Mouse (Mus musculus) cerebellum, adult 11 months (tissue): ENCODE data around the gene Irf6.

Source experiments
- DNase-seq: peaks from one replicate; pipeline ENCODE4 v3.0.0; 2022

The Irf6 gene

GRCm38 (mm10) chr1:193157111-193157492, 4.2 kb downstream of the Irf6 start:
- no peak for DNase-seq

DNA sequence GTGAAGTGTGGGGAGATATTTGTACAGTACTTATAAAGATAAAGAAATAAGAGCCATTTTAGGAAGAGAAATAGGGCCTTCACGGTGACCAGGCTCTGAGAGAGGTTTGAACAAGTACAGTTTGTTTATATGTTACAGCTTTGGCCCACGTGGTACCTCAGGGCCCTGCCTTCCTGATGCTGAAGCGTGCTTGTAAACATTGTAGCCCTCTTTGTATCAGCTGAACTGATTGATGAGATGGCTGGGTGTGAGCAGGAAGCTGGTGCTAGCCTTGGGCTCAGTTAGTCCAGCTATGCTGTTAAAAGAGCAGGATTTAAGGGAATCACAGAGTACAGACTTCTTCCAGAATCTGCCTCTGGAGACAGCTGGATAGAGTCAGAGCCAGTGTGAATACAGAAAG, 6.3 kb downstream of the Irf6 start:
- no peak for DNase-seq

- no peak for DNase-seq
These were observed 6.7 kb downstream of the Irf6 start for GRCm38 (mm10) chr1:193159613-193160012.

GRCm38 (mm10) chr1:193160317-193161032, 7.6 kb downstream of the Irf6 start:
- DNase-seq = no peak

- no peak for DNase-seq
These were observed 14.8 kb downstream of the Irf6 start, which contains the start of gene A130010J15Rik for GRCm38 (mm10) chr1:193167746-193168145. Gene A130010J15Rik, plus strand, starts transcription at chr1:193168046.

- no peak for DNase-seq
These were observed 16.3 kb downstream of the Irf6 start for GRCm38 (mm10) chr1:193169228-193169627.

- no peak for DNase-seq
These were observed 16.9 kb downstream of the Irf6 start for GRCm38 (mm10) chr1:193169856-193170255.

DNA sequence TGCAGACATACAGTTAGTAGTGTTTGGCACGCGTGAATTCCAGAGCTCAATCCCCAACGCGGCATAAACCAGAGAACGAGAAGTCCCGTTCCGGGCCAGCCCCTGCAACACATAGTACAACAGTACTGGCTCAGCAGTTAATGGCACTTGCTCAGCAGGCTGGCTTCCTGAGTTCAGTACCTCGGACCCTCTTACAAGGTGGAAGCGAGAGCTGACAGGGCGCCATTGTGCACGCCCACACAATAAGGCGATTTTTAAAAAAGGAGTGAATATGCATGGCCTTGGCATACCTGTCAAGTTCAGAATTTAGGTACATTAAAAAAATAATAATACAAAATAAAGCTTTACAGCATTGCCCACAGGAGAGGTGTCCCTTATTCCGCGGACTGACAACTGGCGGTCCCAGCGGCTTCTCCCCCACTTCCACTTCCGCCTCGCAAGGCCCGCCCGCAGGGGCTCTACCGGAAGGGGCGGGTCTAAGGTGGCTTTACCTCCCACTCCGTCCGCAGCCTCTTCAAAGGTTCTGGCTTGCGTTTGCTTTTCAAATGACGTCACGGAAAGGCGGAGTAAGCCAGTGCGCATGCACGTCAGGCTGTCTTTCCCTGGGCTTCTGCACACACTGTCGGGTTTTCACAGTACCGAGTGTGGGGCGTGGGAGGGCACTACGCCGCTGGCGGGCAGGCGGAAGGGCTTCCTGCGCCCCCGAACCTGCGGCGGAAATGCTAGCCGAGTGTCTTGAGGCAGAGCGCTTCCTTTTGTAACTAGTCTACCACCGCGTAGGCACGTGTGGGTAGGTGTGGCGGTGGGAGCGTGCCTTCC, 20.3 kb downstream of the Irf6 start:
- peak; percentile 94 for DNase-seq

GRCm38 (mm10) chr1:193173810-193174129, 20.9 kb downstream of the Irf6 start:
- DNase-seq = no peak

DNA sequence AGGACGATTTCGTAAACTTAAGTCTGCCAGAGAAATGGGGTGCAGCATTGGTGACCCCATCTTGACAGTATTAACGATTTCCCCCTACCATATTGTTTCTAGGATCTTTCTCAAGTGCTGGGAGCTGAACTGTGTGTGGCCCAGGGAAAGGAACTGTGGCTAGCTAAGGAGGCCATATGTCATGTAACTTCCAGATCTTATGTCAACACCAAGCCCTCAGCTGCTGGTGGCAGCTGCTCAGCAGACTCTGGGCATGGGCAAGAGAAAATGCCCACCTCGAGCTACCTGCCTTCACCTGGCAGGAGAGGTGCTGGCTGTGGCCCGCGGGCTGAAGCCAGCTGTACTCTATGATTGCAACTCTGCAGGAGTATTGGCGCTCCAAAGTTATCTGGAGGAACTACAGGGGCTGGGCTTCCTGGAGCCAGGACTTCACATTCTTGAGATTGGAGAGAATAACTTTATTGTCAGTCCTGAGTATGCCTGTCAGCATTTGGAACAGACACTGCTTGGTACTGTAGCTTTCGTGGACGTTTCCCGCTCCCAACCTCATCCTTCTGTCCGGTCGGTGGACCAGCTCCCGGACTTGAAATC, 21.3 kb downstream of the Irf6 start:
- DNase-seq = no peak

DNA sequence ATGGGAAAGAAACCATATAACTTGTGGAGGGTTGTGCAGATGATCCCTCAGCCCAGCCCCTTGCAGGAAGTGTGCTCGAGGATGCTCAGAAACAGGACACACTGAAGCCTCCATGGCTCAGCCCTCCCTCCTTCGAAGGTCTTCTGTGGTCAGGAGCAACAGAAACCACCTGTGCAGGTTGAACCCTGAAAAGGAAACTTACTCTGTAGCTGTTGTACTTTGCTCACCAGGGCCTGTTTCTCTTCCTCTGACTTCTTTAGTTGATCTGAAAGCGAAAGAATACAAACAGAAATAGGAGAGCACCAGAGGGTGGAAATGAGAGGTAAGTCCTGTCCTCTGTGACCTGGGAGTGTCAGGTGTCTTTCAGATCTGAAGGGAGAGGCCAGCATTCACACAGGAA, 28.2 kb downstream of the Irf6 start:
- DNase-seq = no peak

DNA sequence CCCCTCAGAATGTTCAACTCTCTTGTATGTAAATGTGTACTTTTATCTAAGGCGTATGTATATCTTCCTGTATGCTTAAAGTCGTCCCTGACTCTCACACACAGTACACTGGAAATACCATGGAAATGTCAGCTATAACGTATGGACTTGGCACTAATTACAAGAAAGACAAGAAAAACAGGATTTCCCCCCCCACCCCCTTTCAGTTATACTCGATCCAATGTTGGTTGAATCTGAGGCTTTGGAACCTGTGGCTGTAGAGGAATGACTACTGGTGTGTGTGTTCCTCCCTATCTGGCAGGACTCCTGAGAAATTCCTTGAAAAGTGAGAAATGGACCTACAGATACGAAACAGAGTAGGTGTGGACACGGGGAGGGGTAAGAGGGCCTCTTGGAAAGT, 35.3 kb downstream of the Irf6 start:
- DNase-seq = no peak

- no peak for DNase-seq
These were observed 36.3 kb downstream of the Irf6 start for GRCm38 (mm10) chr1:193189151-193189621.

- DNase-seq = no peak
These were observed 36.9 kb downstream of the Irf6 start for GRCm38 (mm10) chr1:193189771-193190170.

DNA sequence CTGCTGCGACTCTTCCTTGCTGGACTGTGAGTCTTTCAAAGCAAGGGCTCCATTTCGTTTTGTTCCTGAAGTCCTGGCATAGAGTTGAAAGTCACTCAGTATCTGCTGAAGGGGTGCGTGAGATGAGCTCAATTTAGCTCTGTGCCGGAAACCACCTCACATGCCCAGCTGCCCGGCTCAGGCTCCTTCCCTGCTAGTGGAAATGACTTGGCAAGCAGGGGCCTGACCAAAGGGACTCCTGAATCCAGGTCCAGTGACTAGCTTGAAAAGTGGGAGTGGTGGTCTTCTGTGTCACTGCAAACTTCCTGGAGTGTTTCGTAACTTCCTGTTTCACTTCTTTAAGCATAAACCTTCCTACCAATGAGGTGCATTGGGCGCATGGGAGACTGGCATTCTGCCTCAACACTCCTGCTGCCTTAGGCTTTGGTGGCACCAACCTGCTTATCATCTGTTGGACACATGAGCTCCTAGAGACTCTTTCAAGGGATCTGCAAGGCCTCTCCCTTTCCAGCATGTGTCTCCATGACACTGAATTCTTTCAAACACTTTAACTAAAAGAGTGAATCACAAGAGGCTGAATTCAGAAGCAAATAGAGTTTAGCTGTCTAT, 38.9 kb downstream of the Irf6 start:
- no peak for DNase-seq

- peak; percentile 52 for DNase-seq
These were observed 41.7 kb downstream of the Irf6 start for GRCm38 (mm10) chr1:193194416-193195140.

DNA sequence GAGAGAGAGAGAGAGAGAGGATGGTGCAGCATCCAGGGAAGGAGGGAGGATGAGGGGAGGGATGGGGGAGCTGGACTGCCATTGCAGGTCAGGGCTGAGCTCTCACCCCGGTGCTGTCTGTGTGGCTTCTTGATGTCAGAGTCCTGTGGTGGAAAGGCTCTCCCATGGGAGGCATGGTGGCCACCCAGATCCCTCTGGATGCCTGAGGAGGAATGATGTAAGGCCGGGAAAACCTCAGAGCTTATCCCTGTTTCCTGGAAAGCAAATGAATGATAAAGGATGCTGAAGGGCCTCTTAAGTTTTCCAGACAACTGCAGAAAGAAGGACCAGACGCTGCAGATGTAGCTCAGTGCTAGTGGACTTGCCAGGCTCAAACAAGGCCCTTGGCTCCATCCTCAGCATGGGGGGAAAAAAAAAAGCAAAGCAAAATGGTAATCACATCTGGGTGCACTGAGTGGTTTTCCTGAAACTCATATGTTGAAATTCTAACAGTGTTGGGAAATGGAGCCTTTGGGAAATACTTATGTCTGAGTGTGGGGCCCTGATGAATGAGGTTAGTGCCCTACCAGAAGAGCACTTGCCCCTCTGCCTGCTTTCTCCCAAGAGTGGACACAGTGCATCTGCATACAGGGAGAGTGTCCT, 42.4 kb downstream of the Irf6 start:
- no peak for DNase-seq

DNA sequence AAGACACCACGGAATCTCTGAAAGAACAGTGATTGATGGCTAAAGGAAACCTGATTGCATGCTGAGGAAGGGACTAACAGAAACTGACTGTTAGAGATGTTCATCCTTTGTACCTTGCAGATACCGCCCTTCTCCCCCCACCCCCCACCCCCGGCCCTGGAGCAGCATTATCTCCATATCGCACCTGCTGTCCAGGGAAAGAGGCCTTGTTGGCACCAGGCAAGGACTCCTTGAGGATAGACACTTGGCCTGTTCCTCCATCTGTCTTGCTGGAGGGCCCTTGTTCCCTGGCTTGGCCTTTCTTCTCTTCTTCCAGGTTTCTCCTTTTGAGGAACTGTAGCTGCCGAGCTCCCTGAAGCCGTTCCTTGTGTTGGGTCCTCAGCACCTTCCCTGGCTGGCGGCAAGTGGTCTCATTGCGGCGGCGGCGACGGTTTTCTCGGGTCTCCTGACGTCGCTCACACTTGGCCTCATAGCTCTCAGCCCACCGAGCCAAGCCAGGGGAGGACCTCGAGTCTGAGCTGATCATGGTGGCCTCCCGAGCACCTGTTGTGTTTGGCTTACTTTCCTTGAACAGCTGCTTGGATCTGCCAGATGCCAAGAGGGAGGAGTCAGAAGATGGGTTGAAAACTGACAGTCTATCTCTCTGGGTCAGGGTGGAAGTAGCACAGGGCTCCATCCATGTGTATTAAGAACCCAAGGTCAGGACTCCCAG, 44.7 kb downstream of the Irf6 start:
- no peak for DNase-seq

DNA sequence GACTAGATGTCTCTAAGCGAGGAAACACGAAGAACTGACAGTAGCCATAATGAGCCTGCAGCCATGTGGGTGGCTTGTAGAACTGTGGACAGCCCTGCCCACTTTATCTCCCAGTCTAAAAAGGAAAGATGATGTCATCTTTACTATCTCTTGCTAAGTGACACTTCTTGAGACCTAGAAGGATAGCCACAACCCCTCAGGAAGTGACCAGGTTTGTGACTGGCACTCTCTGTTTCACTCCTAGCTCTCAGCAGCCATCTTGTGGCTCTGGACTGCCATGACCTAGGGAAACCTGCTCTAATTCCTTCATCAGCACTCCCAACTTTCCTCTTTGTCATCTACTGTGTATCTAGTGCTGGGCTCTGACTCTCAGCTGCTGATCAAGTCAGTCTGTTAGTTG, 45.4 kb downstream of the Irf6 start:
- DNase-seq = no peak

- no peak for DNase-seq
These were observed 47.9 kb downstream of the Irf6 start for GRCm38 (mm10) chr1:193200640-193201382.

DNA sequence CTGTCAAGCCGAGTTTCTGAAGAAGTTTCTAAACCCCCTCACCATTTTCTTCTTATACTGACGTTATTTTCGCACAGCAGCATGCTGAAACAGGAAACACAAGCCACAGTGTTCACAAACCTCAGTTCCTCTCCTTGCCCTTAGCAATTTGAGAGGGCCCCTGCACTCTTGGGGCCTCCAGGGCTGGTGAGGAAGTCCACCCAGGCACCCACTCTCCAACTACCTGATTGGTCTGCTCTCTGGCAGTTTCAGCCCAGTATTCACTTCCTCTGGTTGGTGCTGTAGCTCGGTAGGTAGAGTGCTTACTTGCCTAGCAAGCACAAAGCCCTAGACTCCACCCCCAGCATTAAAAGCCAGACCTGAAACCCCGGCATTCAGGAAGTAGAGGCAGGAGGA, 48.5 kb downstream of the Irf6 start, which contains the start of gene Traf3ip3:
Gene Traf3ip3 (minus strand): TSS at position 321 of the 396 bp plus-strand sequence.
- no peak for DNase-seq
